Mouse (Mus musculus): ENCODE data around the gene Rab40b.
"Not testable (repeated sequence)": the region's sequence is repeated elsewhere in the genome, so short reads cannot be mapped to it uniquely, and the experiment has no call there.

Rab40b gene

GRCm38 (mm10) chr11:121368731-121369130 lies 19.3 kb downstream of the Rab40b start:
- no peak for DNase-seq (ENCODE audit: low spot score)

- no peak for DNase-seq (ENCODE audit: low spot score)
Observed at GRCm38 (mm10) chr11:121367170-121367707, 20.8 kb downstream of the Rab40b start.

- DNase-seq (ENCODE audit: low spot score) = peak; percentile 27
Observed at GRCm38 (mm10) chr11:121362212-121362611, 25.8 kb downstream of the Rab40b start.

- peak; percentile 97 for DNase-seq (ENCODE audit: low spot score)
Observed at GRCm38 (mm10) chr11:121354091-121354707, 33.9 kb downstream of the Rab40b start, which contains the start of gene Wdr45b. Wdr45b (minus strand) TSS chr11:121354445.

- DNase-seq (ENCODE audit: low spot score) = peak; percentile 20
Observed at GRCm38 (mm10) chr11:121353326-121354090, 34.5 kb downstream of the Rab40b start.

GRCm38 (mm10) chr11:121348727-121349126 lies 39.3 kb downstream of the Rab40b start:
- DNase-seq (ENCODE audit: low spot score) = not testable (repeated sequence)

GRCm38 (mm10) chr11:121348166-121348565 lies 39.9 kb downstream of the Rab40b start:
- DNase-seq (ENCODE audit: low spot score) = no peak

GRCm38 (mm10) chr11:121347036-121347435 lies 41.0 kb downstream of the Rab40b start:
- no peak for DNase-seq (ENCODE audit: low spot score)

GRCm38 (mm10) chr11:121342423-121342822 lies 45.6 kb downstream of the Rab40b start:
- DNase-seq (ENCODE audit: low spot score) = not testable (repeated sequence)

GRCm38 (mm10) chr11:121340287-121340686 lies 47.8 kb downstream of the Rab40b start:
- no peak for DNase-seq (ENCODE audit: low spot score)

- DNase-seq (ENCODE audit: low spot score) = no peak
Observed at GRCm38 (mm10) chr11:121339647-121340046, 48.4 kb downstream of the Rab40b start.

- DNase-seq (ENCODE audit: low spot score) = no peak
Observed at GRCm38 (mm10) chr11:121331641-121332040, 56.4 kb downstream of the Rab40b start.

GRCm38 (mm10) chr11:121328619-121329018 lies 59.4 kb downstream of the Rab40b start:
- no peak for DNase-seq (ENCODE audit: low spot score)

GRCm38 (mm10) chr11:121328206-121328605 lies 59.8 kb downstream of the Rab40b start:
- DNase-seq (ENCODE audit: low spot score) = no peak

GRCm38 (mm10) chr11:121326681-121327080 lies 61.4 kb downstream of the Rab40b start:
- no peak for DNase-seq (ENCODE audit: low spot score)

GRCm38 (mm10) chr11:121326034-121326433 lies 62.0 kb downstream of the Rab40b start:
- no peak for DNase-seq (ENCODE audit: low spot score)

GRCm38 (mm10) chr11:121307712-121308111 lies 80.3 kb downstream of the Rab40b start:
- DNase-seq (ENCODE audit: low spot score) = not testable (repeated sequence)

GRCm38 (mm10) chr11:121306608-121307007 lies 81.4 kb downstream of the Rab40b start:
- no peak for DNase-seq (ENCODE audit: low spot score)

Data from retina, embryonic 14.5 days (tissue).